Mouse (Mus musculus) cerebellum, adult 2 months (tissue): ENCODE measurements around the gene Ak9. TPM values are rescaled to one million over a fixed set of nuclear protein-coding genes. Genes with fewer than 3 reads are reported as not detected.
A peak's percentile ranks its signal among the peaks of the same experiment; 100 is the strongest.

Source experiments
- DNase-seq, 2 experiments: peaks; one replicate each; pipeline ENCODE4 v3.0.0; 2021
- H3K27ac ChIP-seq: fragments of 200-500 bp; 2 replicates; pipeline ENCODE4 v1.5.1; 2012; ENCODE audit warnings: low read length, control low read depth, inconsistent platforms; ENCODE audit not compliant: insufficient read depth
- H3K27me3 ChIP-seq: fragments of 200-500 bp; 2 replicates; pipeline ENCODE4 v1.6.1; 2012; ENCODE audit warnings: inconsistent platforms, mild to moderate bottlenecking, low read length, moderate library complexity; ENCODE audit not compliant: control insufficient read depth, insufficient read depth
- H3K4me1 ChIP-seq: fragments of 200-500 bp; 2 replicates; pipeline ENCODE4 v1.6.1; 2011; ENCODE audit warnings: low read length; ENCODE audit not compliant: control insufficient read depth, insufficient read depth
- H3K4me3 ChIP-seq: fragments of 200-500 bp; replicated peaks from 2 replicates; pipeline ENCODE3; 2011; ENCODE audit warnings: mild to moderate bottlenecking, low read depth, low read length, control low read depth; ENCODE audit not compliant: insufficient read depth
- CTCF ChIP-seq: fragments of 200-500 bp; IDR thresholded peaks from 2 replicates; pipeline ENCODE4 v1.5.1; 2011; ENCODE audit warnings: low read depth, mild to moderate bottlenecking, control low read depth, low read length, moderate library complexity, borderline replicate concordance; ENCODE audit not compliant: insufficient read depth
- POLR2A ChIP-seq: fragments of 200-500 bp; IDR thresholded peaks from 2 replicates; pipeline ENCODE4 v1.6.1; 2011; ENCODE audit warnings: low read length, control low read depth, borderline replicate concordance; ENCODE audit not compliant: insufficient read depth
- WGBS: fragments of 180-500 bp; shearing (Covaris S2); methylation state at CpG from one replicate; pipeline ENCODE4 v1.1.7; 2018; 5-methylcytosine and 5-hydroxymethylcytosine counted together
- polyA plus RNA-seq: library from polyadenylated mRNA; depleted of rRNA; stranded (reverse); fragments of >200 nt; gene quantifications from 2 replicates; pipeline ENCODE4 v1.2.3, GENCODE M21; 2012

The Ak9 gene
- polyA plus RNA-seq, 1 experiment = 0.07 TPM

DNA sequence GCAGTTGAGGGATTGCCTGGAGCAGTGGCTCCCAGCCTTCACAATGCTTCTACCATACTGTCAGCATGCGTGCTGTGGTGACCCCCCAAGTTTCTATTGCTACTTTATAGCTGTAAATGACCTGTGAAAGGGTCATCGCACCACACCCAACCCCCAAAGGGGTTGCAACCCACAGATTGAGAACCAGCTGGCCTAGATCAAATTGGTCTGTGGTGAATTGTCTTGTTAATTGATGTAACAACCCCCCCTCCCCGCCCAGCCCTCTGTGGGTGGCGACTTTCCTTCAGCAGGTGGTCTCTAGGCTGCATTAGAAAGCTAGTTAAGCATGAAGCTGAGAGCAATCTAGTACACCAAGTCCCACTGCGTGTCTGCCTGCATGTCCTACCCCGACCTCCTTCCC is 163.5 kb downstream of the Ak9 start:
- WGBS = 51% methylated on average over 6 of the region's 6 CpGs
- H3K27ac ChIP-seq = no peak overlapping the region
- H3K27me3 ChIP-seq = no peaks in the 10 kb centered on the region
- TF ChIP-seq POLR2A = no peak
- no peak for TF ChIP-seq CTCF
- H3K4me3 ChIP-seq = no peak overlapping the region
- H3K4me1 ChIP-seq = 0 out of 2 replicates have a peak, but pooled peaks cover 2% of the 10 kb centered on the region
- DNase-seq = no peak

- no peak overlapping the region for H3K27ac ChIP-seq
- WGBS = 64% methylated on average over 3 of the region's 3 CpGs
- H3K4me3 ChIP-seq = no peak overlapping the region
- H3K27me3 ChIP-seq = no peaks in the 10 kb centered on the region
- TF ChIP-seq CTCF = no peak
- TF ChIP-seq POLR2A = no peak
- no peak for DNase-seq
- no peaks in the 10 kb centered on the region for H3K4me1 ChIP-seq
Measured at GRCm38 (mm10) chr10:41470693-41471092, 166.9 kb downstream of the Ak9 start.

GRCm38 (mm10) chr10:41472534-41472933 is 168.8 kb downstream of the Ak9 start:
- Histone ChIP-seq H3K27ac (no peak overlapping the region), H3K27me3 (no peaks in the 10 kb centered on the region), H3K4me3 (no peak overlapping the region), H3K4me1 (no peaks in the 10 kb centered on the region)
- no peak for DNase-seq
- TF ChIP-seq POLR2A = no peak
- no peak for TF ChIP-seq CTCF

DNA sequence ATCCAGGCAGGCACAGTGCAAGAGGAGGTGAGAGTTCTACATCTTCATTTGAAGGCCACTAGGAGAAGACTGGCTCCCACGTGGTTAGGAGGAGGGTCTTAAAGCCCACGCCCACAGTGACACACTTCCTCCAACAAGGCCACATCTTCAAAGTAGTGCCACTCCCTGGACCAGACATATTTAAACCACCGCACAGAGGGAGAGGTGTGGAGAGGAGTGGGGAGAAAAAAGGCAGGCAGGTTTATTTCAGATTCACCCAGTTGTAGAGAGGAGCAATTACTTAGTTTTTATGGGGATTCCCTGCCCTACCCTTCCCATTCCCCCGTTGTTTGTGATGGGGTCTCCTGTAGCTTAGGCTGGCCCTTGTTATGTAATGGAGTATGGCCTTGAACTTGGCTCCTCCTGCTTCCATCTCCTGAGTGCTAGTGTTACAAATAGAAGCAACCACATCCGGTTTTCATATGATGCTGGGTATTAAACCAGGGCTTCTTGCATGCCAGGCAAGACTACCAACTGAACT is 169.2 kb downstream of the Ak9 start:
- TF ChIP-seq POLR2A = no peak
- no peak for TF ChIP-seq CTCF
- H3K27ac ChIP-seq = no peak overlapping the region
- 80% methylated on average over 5 of the region's 5 CpGs for WGBS

GRCm38 (mm10) chr10:41473782-41474468 is 170.1 kb downstream of the Ak9 start:
- TF ChIP-seq POLR2A (no peak), CTCF (no peak)
- 93% methylated on average over 6 of the region's 6 CpGs for WGBS
- H3K4me3 ChIP-seq = no peak overlapping the region
- no peaks in the 10 kb centered on the region for H3K27me3 ChIP-seq
- H3K4me1 ChIP-seq = no peaks in the 10 kb centered on the region
- H3K27ac ChIP-seq = no peak overlapping the region
- DNase-seq = no peak

More for the DNA sequence above, 169.2 kb downstream of the Ak9 start:
- no peak for DNase-seq
- Histone ChIP-seq H3K27me3 (no peaks in the 10 kb centered on the region), H3K4me1 (no peaks in the 10 kb centered on the region), H3K4me3 (no peak overlapping the region)

DNA sequence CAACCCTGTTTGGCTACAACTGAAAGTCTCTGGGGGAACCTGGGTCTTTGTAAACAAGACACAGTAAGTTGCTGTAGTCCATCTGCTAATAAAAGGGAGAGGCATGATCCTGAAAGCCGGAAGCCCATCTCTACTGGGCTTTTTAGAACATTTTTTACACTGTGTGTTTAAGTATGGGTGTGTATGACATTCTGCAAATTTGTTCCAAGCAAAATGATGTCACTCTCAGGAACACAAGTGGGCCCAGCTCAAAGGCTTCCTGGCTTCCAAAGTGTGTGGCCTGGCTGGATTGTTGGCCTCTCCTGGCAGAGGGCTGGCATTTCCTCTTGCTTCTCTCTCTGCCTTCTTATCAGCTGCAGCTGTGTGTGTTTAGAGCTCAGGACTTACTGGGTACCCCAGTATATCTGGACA is 171.2 kb downstream of the Ak9 start:
- WGBS = 88% methylated on average over 1 of the region's 1 CpGs
- TF ChIP-seq POLR2A (no peak), CTCF (no peak)
- Histone ChIP-seq H3K4me3 (no peak overlapping the region), H3K27ac (no peak overlapping the region), H3K27me3 (no peaks in the 10 kb centered on the region), H3K4me1 (no peaks in the 10 kb centered on the region)
- DNase-seq = no peak

GRCm38 (mm10) chr10:41476171-41477017 is 172.6 kb downstream of the Ak9 start, which contains the start of gene Mical1:
Gene Mical1 (plus strand): TSS chr10:41476314.
- 8% methylated on average over 35 of the region's 35 CpGs for WGBS
- H3K4me1 ChIP-seq = no peaks in the 10 kb centered on the region
- H3K27me3 ChIP-seq = no peaks in the 10 kb centered on the region
- DNase-seq = peak in 1 of 2 experiments; percentile 29
- TF ChIP-seq CTCF = no peak
- TF ChIP-seq POLR2A = no peak
- H3K27ac ChIP-seq = no peak within 1 kb of the TSS
- peak within 1 kb of the TSS; percentile 52 for H3K4me3 ChIP-seq

DNA sequence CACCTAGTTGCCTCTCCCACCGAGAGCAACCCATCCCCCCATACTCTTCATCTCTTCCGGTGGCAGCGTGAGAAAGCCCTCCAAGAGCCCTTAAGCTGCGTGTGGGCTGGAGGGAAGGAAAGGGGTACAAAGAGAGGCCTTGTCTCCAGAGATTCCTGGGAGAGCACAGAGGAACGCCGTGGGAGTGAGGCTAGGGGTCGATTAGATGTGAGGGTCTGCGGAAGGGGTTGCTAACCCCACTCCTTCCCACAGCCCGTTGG is 173.2 kb downstream of the Ak9 start:
- no peaks in the 10 kb centered on the region for H3K4me1 ChIP-seq
- no peak for DNase-seq
- H3K4me3 ChIP-seq = peak overlapping the region; percentile 7
- no peak overlapping the region for H3K27ac ChIP-seq
- TF ChIP-seq POLR2A (no peak), CTCF (no peak)
- no peaks in the 10 kb centered on the region for H3K27me3 ChIP-seq
- WGBS = 28% methylated on average over 9 of the region's 9 CpGs
